Mouse (Mus musculus) intestine, embryonic 14.5 days (tissue): ENCODE results near the gene Chd4. TPM values are rescaled to one million over a fixed set of nuclear protein-coding genes. Genes with fewer than 3 reads are reported as not detected.

Source experiments
- ATAC-seq: fragments of 200-750 bp; cut with Nextera tagmentation; replicated peaks from 2 replicates; pipeline ENCODE4 v1.8.0; 2017; ENCODE audit warnings: low read depth, moderate number of reproducible peaks, moderate TSS enrichment, moderate library complexity; ENCODE audit not compliant: low FRiP score, low TSS enrichment
- DNase-seq: peaks from one replicate; pipeline ENCODE4 v3.0.0-alpha.2; 2018; ENCODE audit warnings: low spot score
- H3K27ac ChIP-seq: fragments of 300-500 bp; sonication (generic); 2 replicates; pipeline ENCODE4 v1.5.1; 2014; ENCODE audit warnings: low read depth, mild to moderate bottlenecking, control low read depth
- H3K27me3 ChIP-seq: fragments of 300-500 bp; sonication (generic); replicated peaks from 2 replicates; pipeline ENCODE4 v1.6.1; 2014; ENCODE audit warnings: low read length, control low read depth; ENCODE audit not compliant: control insufficient read depth, insufficient read depth
- H3K36me3 ChIP-seq: fragments of 300-500 bp; sonication (generic); 2 replicates; pipeline ENCODE4 v1.6.1; 2014; ENCODE audit warnings: low read length, control low read depth; ENCODE audit not compliant: control insufficient read depth, insufficient read depth
- H3K4me1 ChIP-seq: fragments of 300-500 bp; sonication (generic); replicated peaks from 2 replicates; pipeline ENCODE4 v1.6.1; 2014; ENCODE audit warnings: low read length, control low read depth, mixed read lengths; ENCODE audit not compliant: control insufficient read depth, insufficient read depth
- H3K4me2 ChIP-seq: fragments of 300-500 bp; sonication (generic); 2 replicates; pipeline ENCODE4 v1.6.1; 2014; ENCODE audit warnings: low read length
- H3K4me3 ChIP-seq: fragments of 300-500 bp; sonication (generic); 2 replicates; pipeline ENCODE4 v1.5.1; 2014; ENCODE audit warnings: low read depth, low read length, control low read depth, mixed read lengths
- H3K9ac ChIP-seq: fragments of 300-500 bp; sonication (generic); 2 replicates; pipeline ENCODE4 v1.6.1; 2014; ENCODE audit warnings: mild to moderate bottlenecking, low read length
- H3K9me3 ChIP-seq: fragments of 300-500 bp; sonication (generic); 2 replicates; pipeline ENCODE4 v1.6.1; 2016; ENCODE audit warnings: low read length, control low read depth; ENCODE audit not compliant: control insufficient read depth
- WGBS: fragments of 180-500 bp; shearing (Covaris S2); extraction: QIAGEN DNeasy Blood & Tissue Kit; methylation state at CpG from one replicate; pipeline ENCODE4 v1.1.7; 2014; 5-methylcytosine and 5-hydroxymethylcytosine counted together
- polyA plus RNA-seq: library from polyadenylated mRNA; unstranded; fragments of >200 nt; fragmentation: Nextera tagmentation; extraction: Ambion mirVana; gene quantifications from 2 replicates; pipeline ENCODE4 v1.2.1, GENCODE M21; 2014

Gene Chd4
- polyA plus RNA-seq, 1 experiment from 2014 or later: 74.8 TPM

DNA sequence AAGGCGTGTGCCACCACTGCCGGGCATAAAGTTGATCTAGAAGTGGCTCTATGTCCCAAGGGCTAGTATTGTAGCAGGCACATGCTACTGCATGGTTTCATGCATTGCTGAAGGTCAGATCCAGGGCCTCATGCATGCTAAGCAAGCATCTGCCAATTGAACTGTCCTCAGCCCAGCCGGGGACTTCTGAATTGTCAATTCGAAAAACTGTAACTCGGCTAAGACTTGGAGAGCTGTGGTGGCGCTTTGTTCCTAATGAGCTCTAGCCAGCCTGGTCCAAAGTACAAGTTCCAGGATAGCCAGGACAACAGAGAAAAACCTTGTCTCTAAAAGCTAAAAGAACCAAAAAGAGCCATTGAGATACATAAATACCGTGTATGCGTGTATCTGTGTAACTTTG lies 23.6 kb downstream of the Chd4 start:
- H3K36me3 ChIP-seq: peaks cover 99% of the 10 kb centered on the region
- 95% methylated on average over 8 of the region's 8 CpGs for WGBS
- H3K4me2 ChIP-seq: no peak overlapping the region
- DNase-seq (no peak), ATAC-seq (no peak)
- no peak overlapping the region for H3K9ac ChIP-seq
- no peaks in the 10 kb centered on the region for H3K27me3 ChIP-seq
- H3K4me3 ChIP-seq: no peak overlapping the region
- H3K4me1 ChIP-seq: no peaks in the 10 kb centered on the region
- no peak overlapping the region for H3K27ac ChIP-seq
- no peaks in the 10 kb centered on the region for H3K9me3 ChIP-seq

DNA sequence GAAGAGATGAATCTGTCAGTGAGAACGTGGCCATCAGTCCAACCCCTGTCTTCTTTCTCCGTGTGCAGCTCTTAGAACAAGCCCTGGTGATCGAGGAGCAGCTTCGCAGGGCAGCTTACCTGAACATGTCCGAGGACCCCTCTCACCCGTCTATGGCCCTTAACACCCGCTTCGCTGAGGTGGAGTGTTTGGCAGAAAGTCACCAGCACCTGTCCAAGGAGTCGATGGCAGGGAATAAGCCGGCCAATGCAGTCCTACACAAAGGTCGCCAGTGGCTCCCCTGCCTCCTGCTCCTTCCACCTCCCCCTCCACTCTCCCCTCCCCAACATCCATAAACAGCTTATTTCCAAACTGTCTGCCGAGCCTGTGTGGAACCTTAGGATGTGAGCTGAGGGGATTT lies 32.9 kb downstream of the Chd4 start:
- 87% methylated on average over 12 of the region's 12 CpGs for WGBS
- Histone ChIP-seq H3K27ac (no peak overlapping the region), H3K4me2 (no peak overlapping the region), H3K4me3 (no peak overlapping the region), H3K9me3 (no peaks in the 10 kb centered on the region), H3K27me3 (no peaks in the 10 kb centered on the region), H3K4me1 (0 out of 2 replicates have a peak, but pooled peaks cover 2% of the 10 kb centered on the region), H3K36me3 (peaks cover 74% of the 10 kb centered on the region), H3K9ac (no peak overlapping the region)
- no peak for ATAC-seq
- DNase-seq: no peak

DNA sequence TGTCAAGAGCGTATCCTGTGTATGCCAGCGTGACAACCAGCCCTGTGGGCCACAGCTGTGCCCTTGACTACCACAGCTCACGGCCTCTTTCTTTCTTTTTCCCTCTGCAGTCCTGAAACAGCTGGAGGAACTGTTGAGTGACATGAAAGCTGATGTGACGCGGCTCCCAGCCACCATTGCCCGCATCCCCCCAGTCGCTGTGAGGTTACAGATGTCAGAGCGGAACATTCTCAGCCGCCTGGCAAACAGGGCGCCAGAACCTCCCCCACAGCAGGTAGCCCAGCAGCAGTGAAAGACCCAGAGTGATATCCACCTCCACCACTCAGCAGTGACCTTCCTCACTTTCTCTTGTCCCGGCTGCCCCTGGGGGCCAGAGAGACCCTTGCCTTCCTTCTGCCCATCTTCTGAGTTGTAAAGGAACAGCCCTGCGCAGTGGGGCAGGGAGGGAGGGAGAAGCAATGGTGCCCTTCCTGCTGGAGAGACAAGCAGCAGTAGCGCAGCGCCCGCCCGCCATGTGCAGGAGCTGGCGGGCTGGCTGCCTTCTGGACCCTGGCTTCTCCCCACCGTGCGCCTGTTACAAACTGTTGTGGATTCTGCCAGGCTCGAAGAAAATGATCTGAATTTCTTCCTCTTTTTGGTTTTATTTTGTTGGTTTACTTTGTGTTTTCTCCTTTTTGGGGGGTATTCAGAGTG lies 34.1 kb downstream of the Chd4 start:
- DNase-seq: no peak
- WGBS: 92% methylated on average over 20 of the region's 20 CpGs

DNA sequence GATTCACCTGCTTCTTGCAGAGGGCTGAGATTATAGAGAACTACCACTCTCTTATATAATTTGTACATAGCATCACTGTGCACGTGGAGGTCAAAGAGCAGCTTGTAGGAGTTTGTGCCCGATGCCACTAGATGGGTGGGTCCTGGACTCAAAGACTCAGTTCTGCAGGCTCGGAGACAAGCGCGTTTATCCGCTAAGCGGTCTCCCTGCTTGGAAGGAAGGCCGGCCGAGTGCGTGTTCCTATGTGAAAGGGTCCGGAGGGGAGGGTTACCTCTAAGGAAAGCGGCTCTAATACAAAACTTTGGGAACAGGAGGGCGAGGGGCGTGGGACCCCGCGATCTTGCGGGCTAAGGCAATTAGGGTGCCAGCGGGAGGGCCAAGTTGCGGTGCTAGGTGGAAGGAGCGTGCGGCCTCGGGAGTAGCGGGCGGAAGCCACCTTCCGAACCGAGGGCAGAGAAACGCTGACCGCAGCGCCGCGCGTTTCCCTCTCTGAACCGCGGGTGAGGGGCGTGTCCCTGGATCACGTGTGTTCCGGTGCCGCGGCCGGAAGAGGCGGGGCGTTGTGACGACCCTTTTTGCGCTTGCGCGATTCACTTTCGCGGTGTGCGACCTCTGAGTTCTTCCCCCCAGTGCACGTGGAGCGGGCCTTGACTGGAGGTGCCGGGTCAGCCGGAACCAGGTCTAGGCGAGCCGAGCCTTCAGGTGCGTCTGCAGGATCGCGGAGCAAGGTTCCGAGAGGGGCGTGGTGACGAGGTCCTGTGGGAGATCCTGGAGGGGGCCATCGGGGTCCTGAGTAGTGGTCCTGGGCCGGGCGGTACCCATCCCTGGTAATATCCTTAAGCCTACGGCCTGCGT lies 35.7 kb downstream of the Chd4 start, which contains the start of gene Nop2:
TSS of gene Nop2 (plus strand) at position 608 of the 855 bp plus-strand sequence.
- peak; percentile 94 for ATAC-seq
- H3K9me3 ChIP-seq: no peaks in the 10 kb centered on the region
- under 1% methylated on average over 66 of the region's 66 CpGs for WGBS
- peak; percentile 95 for DNase-seq
- H3K4me1 ChIP-seq: 0 out of 2 replicates have a peak, but pooled peaks cover 2% of the 10 kb centered on the region
- peak within 1 kb of the TSS; percentile 64 for H3K9ac ChIP-seq
- no peaks in the 10 kb centered on the region for H3K27me3 ChIP-seq
- H3K27ac ChIP-seq: peak within 1 kb of the TSS; percentile 81
- peak within 1 kb of the TSS; percentile 95 for H3K4me3 ChIP-seq
- H3K36me3 ChIP-seq: peaks cover 73% of the 10 kb centered on the region
- peak within 1 kb of the TSS; percentile 89 for H3K4me2 ChIP-seq

More for the DNA sequence above, 34.1 kb downstream of the Chd4 start:
- ATAC-seq: no peak
- Histone ChIP-seq H3K4me2 (no peak overlapping the region), H3K27me3 (no peaks in the 10 kb centered on the region), H3K4me1 (0 out of 2 replicates have a peak, but pooled peaks cover 2% of the 10 kb centered on the region), H3K9me3 (no peaks in the 10 kb centered on the region), H3K4me3 (no peak overlapping the region), H3K27ac (no peak overlapping the region), H3K36me3 (peaks cover 74% of the 10 kb centered on the region), H3K9ac (no peak overlapping the region)

DNA sequence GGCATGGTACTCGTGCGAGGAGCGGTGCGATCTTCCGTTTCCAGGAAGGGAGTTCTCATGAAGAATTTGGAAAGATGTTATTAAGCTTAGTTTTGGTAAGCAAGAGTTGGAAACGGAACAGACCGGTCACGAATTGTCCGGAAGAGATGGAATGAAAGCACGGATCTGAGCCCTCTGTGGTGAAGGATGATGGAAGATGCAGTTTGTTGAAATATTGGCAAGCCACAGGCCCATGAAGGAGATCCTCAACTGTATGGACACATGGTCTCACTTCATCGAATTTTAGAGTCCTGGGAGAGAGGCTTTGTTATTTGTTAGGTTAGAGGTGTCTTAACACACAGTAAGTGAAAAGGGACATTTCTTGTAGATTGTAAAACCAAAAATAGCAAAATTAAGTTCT lies 36.7 kb downstream of the Chd4 start:
- Histone ChIP-seq H3K4me3 (peak overlapping the region; percentile 95), H3K9me3 (no peaks in the 10 kb centered on the region), H3K9ac (peak overlapping the region; percentile 64), H3K36me3 (peaks cover 72% of the 10 kb centered on the region), H3K27me3 (no peaks in the 10 kb centered on the region), H3K4me1 (0 out of 2 replicates have a peak, but pooled peaks cover 2% of the 10 kb centered on the region), H3K4me2 (peak overlapping the region; percentile 89), H3K27ac (peak overlapping the region; percentile 43; the same call in 1 of the 2 replicates)
- DNase-seq: no peak
- no peak for ATAC-seq
- WGBS: 6% methylated on average over 11 of the region's 11 CpGs

DNA sequence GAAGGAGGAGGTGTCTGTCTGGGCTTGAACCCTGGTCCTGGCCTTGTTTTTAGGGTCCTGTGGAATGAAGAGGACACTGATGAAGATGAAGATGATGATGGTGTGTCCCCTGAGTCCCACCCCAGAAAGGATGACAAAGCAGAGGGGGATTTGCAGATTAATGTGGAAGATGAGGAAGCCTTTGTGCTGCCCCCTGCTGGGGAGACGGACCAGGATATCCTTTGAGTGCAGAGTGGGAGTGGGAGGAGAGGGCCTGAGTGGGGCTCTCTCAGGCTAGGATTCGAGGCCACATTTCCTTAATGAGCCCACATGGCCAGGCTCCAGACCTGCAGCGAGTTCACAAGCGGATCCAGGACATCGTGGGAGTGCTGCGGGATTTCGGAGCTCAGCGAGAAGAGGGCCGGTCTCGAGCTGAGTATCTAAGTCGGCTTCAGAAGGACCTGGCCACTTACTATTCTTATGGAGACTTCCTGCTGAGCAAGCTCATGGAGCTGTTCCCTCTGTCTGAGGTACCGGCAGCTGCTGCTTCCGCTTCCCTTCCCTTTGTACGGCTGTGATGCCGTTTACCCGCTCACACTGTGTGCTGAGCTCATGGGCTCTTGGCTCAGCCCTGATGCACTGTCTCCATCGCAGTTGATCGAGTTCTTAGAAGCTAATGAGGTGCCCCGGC lies 41.4 kb downstream of the Chd4 start:
- no peak overlapping the region for H3K27ac ChIP-seq
- no peak overlapping the region for H3K9ac ChIP-seq
- H3K4me2 ChIP-seq: no peak overlapping the region
- no peaks in the 10 kb centered on the region for H3K9me3 ChIP-seq
- no peaks in the 10 kb centered on the region for H3K27me3 ChIP-seq
- H3K4me1 ChIP-seq: 0 out of 2 replicates have a peak, but pooled peaks cover 2% of the 10 kb centered on the region
- H3K4me3 ChIP-seq: no peak overlapping the region
- ATAC-seq (no peak), DNase-seq (peak; percentile 70)
- H3K36me3 ChIP-seq: peaks cover 88% of the 10 kb centered on the region
- 89% methylated on average over 19 of the region's 19 CpGs for WGBS

DNA sequence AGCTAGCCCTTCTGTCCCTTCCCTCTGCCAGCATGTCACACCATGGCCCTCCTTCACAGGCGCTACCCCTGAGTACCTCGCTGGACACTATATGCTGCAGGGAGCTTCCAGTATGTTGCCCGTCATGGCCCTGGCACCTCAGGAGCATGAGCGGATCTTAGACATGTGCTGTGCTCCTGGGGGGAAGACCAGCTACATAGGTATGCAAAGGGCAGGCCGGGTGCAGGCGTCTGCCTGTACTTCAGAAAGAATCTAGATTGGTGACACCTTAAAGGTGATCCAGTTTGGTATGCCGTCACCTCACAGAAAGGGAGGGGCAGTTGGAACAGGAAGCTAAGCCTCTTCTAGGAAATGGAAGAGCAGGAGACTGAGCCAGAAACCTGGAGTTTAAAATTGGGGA lies 44.0 kb downstream of the Chd4 start:
- 89% methylated on average over 7 of the region's 7 CpGs for WGBS
- DNase-seq (no peak), ATAC-seq (no peak)
- H3K27me3 ChIP-seq: no peaks in the 10 kb centered on the region
- no peak overlapping the region for H3K4me2 ChIP-seq
- H3K4me3 ChIP-seq: no peak overlapping the region
- H3K4me1 ChIP-seq: peaks cover 4% of the 10 kb centered on the region
- H3K27ac ChIP-seq: no peak overlapping the region
- no peaks in the 10 kb centered on the region for H3K9me3 ChIP-seq
- no peak overlapping the region for H3K9ac ChIP-seq
- H3K36me3 ChIP-seq: peaks cover 93% of the 10 kb centered on the region

DNA sequence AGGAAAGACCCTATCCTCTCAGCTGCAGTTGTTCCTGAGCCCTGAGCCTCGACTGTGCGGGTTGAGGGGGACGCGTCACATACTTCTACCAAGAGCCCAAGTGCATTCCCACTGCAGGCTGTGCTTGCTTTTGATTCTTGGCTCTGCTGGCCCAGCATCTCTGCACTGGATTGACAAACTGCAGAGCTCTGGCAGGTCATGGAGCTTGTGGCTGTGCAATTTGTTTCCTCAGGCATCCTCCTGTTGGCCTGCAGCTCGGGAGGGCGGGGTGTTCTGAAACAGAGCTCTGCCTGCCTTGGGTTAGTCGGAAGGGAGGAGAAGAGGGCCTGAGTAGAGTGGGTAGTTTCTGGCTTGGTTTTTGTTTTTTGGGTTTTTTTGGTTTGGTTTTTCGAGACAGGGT lies 46.7 kb downstream of the Chd4 start:
- H3K4me3 ChIP-seq: no peak overlapping the region
- WGBS: 73% methylated on average over 8 of the region's 8 CpGs
- no peaks in the 10 kb centered on the region for H3K9me3 ChIP-seq
- no peak overlapping the region for H3K4me2 ChIP-seq
- no peak overlapping the region for H3K9ac ChIP-seq
- ATAC-seq (no peak), DNase-seq (peak; percentile 48)
- H3K27ac ChIP-seq: no peak overlapping the region
- peaks cover 21% of the 10 kb centered on the region for H3K4me1 ChIP-seq
- H3K36me3 ChIP-seq: peaks cover 68% of the 10 kb centered on the region
- H3K27me3 ChIP-seq: no peaks in the 10 kb centered on the region
